Mouse (Mus musculus): ENCODE data around the gene Gab2. TPM values are rescaled to one million over a fixed set of nuclear protein-coding genes. Genes with fewer than 3 reads are reported as not detected.

Gab2 gene
- polyA plus RNA-seq, 1 experiment from 2014 or later, result 7.6 TPM

DNA sequence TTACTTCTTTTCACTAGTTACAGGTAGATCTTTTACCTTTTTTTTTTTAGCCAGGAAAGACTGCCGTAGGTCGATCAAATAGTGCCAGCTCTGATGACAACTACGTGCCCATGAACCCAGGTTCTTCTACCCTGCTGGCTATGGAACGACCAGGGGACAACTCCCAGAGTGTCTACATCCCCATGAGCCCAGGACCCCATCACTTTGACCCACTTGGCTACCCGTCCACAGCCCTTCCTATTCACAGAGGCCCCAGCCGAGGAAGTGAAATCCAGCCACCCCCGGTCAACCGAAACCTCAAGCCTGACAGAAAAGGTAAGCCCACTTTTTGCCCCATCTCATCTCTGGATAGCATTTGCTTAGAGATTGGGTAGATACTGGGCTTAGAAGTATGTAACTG is 219.9 kb downstream of the Gab2 start:
- Histone ChIP-seq H3K9me3 (ENCODE audit: control insufficient read depth, low read length) (no peaks in the 10 kb centered on the region), H3K4me1 (ENCODE audit: control insufficient read depth, insufficient read depth, low read length) (no peaks in the 10 kb centered on the region), H3K9ac (ENCODE audit: low read depth, low read length) (no peak overlapping the region), H3K4me2 (ENCODE audit: low read depth, low read length) (no peak overlapping the region), H3K36me3 (ENCODE audit: control insufficient read depth, insufficient read depth, low read length) (peaks cover 9% of the 10 kb centered on the region; the same call in 1 of the 2 replicates), H3K27ac (replicated peaks; ENCODE audit: low read depth, low read length) (no peak overlapping the region), H3K27me3 (replicated peaks; ENCODE audit: control insufficient read depth, insufficient read depth, low read length) (no peaks in the 10 kb centered on the region), H3K4me3 (ENCODE audit: low read depth, low read length) (no peak overlapping the region)
- no peak for DNase-seq (ENCODE audit: low spot score)
- 85% methylated on average over 8 of the region's 8 CpGs for WGBS
- ATAC-seq (ENCODE audit: low read depth), result no peak

DNA sequence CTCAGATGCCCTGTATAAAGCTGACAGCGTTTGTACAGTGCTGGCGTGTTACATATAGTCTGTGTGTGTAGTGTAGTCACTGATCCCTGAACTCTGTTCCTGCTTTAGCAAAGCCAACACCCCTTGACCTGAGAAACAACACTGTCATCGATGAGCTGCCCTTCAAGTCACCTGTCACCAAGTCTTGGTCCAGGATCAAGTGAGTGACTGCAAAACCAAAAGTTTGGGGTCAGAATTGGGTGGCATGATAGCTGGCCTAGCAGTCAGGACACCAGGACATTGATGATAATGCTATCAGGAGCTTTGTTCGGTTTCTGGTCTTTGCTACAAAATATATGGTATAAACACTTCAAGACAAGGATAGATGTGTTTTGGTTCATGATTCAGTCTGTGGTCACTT is 220.9 kb downstream of the Gab2 start:
- 86% methylated on average over 4 of the region's 4 CpGs for WGBS
- Histone ChIP-seq H3K9ac (ENCODE audit: low read depth, low read length) (no peak overlapping the region), H3K9me3 (ENCODE audit: control insufficient read depth, low read length) (no peaks in the 10 kb centered on the region), H3K4me2 (ENCODE audit: low read depth, low read length) (no peak overlapping the region), H3K4me1 (ENCODE audit: control insufficient read depth, insufficient read depth, low read length) (no peaks in the 10 kb centered on the region), H3K27me3 (replicated peaks; ENCODE audit: control insufficient read depth, insufficient read depth, low read length) (no peaks in the 10 kb centered on the region), H3K27ac (replicated peaks; ENCODE audit: low read depth, low read length) (no peak overlapping the region), H3K36me3 (ENCODE audit: control insufficient read depth, insufficient read depth, low read length) (peaks cover 16% of the 10 kb centered on the region; the same call in 1 of the 2 replicates), H3K4me3 (ENCODE audit: low read depth, low read length) (no peak overlapping the region)
- no peak for DNase-seq (ENCODE audit: low spot score)
- ATAC-seq (ENCODE audit: low read depth), result no peak

DNA sequence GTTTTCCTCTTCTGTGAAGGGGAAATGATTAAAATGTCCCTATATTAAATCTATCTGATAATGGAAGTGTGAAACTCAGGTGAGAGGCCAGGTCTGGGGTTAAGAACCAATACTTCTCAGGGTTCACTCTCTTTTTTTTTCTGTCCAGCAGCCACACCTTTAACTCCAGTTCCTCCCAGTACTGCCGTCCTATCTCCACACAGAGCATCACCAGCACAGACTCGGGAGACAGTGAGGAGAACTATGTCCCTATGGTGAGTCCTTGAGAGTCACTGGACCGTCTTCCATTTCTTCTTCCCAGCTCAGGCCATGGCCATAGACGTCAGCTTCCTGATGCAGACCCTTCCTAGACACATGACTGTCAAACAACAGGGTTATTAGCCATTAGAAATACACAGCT is 221.5 kb downstream of the Gab2 start:
- Histone ChIP-seq H3K36me3 (ENCODE audit: control insufficient read depth, insufficient read depth, low read length) (peaks cover 21% of the 10 kb centered on the region; the same call in 1 of the 2 replicates), H3K4me3 (ENCODE audit: low read depth, low read length) (no peak overlapping the region), H3K4me1 (ENCODE audit: control insufficient read depth, insufficient read depth, low read length) (no peaks in the 10 kb centered on the region), H3K9ac (ENCODE audit: low read depth, low read length) (no peak overlapping the region), H3K9me3 (ENCODE audit: control insufficient read depth, low read length) (no peaks in the 10 kb centered on the region), H3K4me2 (ENCODE audit: low read depth, low read length) (no peak overlapping the region), H3K27ac (replicated peaks; ENCODE audit: low read depth, low read length) (no peak overlapping the region), H3K27me3 (replicated peaks; ENCODE audit: control insufficient read depth, insufficient read depth, low read length) (no peaks in the 10 kb centered on the region)
- DNase-seq (ENCODE audit: low spot score) (no peak), ATAC-seq (ENCODE audit: low read depth) (no peak)
- 84% methylated on average over 4 of the region's 4 CpGs for WGBS

DNA sequence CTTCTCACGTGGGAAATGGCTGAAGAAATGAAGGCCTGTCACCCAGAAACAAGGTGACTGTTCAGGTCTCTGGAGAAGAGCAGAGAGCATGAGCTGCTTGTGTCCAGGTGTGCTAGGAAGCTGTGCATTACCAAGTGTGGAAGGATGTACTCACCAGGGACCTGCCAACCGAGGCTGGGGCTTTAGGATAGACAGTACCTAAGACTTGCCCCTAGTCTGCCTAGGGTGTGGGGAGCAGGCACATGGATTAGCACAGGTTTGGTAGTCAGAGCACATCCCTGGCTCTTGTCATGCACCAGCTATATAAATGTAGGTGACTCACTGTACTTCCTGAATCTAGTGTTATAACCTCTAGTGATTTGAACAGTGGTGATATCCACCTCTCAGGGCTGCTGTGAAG is 222.2 kb downstream of the Gab2 start:
- DNase-seq (ENCODE audit: low spot score), result no peak
- no peaks in the 10 kb centered on the region for H3K4me1 ChIP-seq (ENCODE audit: control insufficient read depth, insufficient read depth, low read length)
- no peak overlapping the region for H3K4me2 ChIP-seq (ENCODE audit: low read depth, low read length)
- WGBS, result 68% methylated on average over 2 of the region's 2 CpGs
- ATAC-seq (ENCODE audit: low read depth), result no peak
- H3K9me3 ChIP-seq (ENCODE audit: control insufficient read depth, low read length), result no peaks in the 10 kb centered on the region
- H3K9ac ChIP-seq (ENCODE audit: low read depth, low read length), result no peak overlapping the region
- peaks cover 27% of the 10 kb centered on the region for H3K36me3 ChIP-seq (ENCODE audit: control insufficient read depth, insufficient read depth, low read length)
- no peak overlapping the region for H3K27ac ChIP-seq (replicated peaks; ENCODE audit: low read depth, low read length)
- H3K27me3 ChIP-seq (replicated peaks; ENCODE audit: control insufficient read depth, insufficient read depth, low read length), result no peaks in the 10 kb centered on the region
- H3K4me3 ChIP-seq (ENCODE audit: low read depth, low read length), result no peak overlapping the region

DNA sequence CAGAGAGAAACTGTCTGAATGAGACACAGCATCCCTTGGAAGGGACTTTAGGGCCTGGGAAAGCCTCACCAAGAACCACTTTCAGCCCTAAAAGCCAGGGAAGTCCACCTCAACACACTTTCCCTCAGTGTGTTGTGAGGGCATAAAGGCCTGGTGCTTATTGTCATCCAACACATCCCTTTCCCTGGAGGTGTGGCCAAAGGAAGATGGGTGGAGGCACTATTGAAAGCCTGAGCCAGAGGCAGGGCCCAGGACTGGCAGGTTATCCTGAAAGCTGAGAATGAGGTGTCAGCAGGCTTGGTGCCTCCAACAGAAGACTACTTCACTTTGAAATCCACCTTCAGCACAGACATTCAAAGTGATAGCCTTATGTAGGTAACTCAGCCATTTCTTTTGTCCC is 223.1 kb downstream of the Gab2 start:
- H3K27ac ChIP-seq (replicated peaks; ENCODE audit: low read depth, low read length), result no peak overlapping the region
- no peak for DNase-seq (ENCODE audit: low spot score)
- no peak overlapping the region for H3K4me2 ChIP-seq (ENCODE audit: low read depth, low read length)
- H3K9ac ChIP-seq (ENCODE audit: low read depth, low read length), result no peak overlapping the region
- H3K4me1 ChIP-seq (ENCODE audit: control insufficient read depth, insufficient read depth, low read length), result no peaks in the 10 kb centered on the region
- ATAC-seq (ENCODE audit: low read depth), result no peak
- H3K36me3 ChIP-seq (ENCODE audit: control insufficient read depth, insufficient read depth, low read length), result peaks cover 35% of the 10 kb centered on the region
- no peak overlapping the region for H3K4me3 ChIP-seq (ENCODE audit: low read depth, low read length)
- H3K27me3 ChIP-seq (replicated peaks; ENCODE audit: control insufficient read depth, insufficient read depth, low read length), result no peaks in the 10 kb centered on the region
- H3K9me3 ChIP-seq (ENCODE audit: control insufficient read depth, low read length), result no peaks in the 10 kb centered on the region

DNA sequence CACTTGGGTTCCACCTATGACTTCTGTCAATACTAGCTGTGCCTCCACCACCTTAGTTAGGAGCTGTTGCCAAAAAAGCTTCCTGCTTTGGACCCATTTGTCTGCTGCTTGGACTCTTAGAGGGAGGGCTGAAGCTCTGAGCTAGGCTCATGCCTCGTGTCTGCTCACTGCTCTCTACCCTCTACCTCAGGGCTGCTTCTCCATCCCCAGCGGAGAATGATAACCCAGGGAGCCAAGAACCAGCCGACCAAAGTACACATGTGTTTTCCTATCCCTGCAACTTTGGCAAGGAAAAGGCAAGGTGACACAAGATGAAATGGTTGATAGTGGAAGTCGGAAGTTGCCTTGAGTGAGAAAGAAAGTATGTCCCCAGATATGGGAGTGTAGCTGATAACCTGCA is 223.8 kb downstream of the Gab2 start:
- 95% methylated on average over 4 of the region's 4 CpGs for WGBS
- Histone ChIP-seq H3K36me3 (ENCODE audit: control insufficient read depth, insufficient read depth, low read length) (peaks cover 39% of the 10 kb centered on the region), H3K4me2 (ENCODE audit: low read depth, low read length) (no peak overlapping the region), H3K27me3 (replicated peaks; ENCODE audit: control insufficient read depth, insufficient read depth, low read length) (no peaks in the 10 kb centered on the region), H3K4me3 (ENCODE audit: low read depth, low read length) (no peak overlapping the region), H3K9me3 (ENCODE audit: control insufficient read depth, low read length) (no peaks in the 10 kb centered on the region), H3K27ac (replicated peaks; ENCODE audit: low read depth, low read length) (no peak overlapping the region), H3K4me1 (ENCODE audit: control insufficient read depth, insufficient read depth, low read length) (no peaks in the 10 kb centered on the region), H3K9ac (ENCODE audit: low read depth, low read length) (no peak overlapping the region)
- ATAC-seq (ENCODE audit: low read depth) (no peak), DNase-seq (ENCODE audit: low spot score) (no peak)

DNA sequence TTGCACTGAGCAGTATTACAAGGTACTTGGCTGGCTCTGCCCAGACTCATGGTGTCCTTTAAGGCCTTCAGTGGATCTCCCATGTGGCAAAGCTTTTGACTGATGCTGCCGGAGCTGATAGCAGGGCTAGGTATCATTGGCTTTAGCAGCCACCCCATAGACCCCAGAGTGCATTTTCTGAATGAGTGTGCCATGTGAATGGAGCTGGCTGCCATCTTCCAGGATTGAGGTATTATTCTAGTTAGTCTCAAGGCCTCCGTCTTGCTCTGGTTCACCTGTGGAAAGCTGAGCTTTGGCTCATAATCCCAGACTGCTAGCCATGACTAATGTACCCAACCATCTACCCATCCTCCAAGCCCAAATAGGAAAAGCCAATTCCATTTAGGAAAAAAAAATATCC is 225.4 kb downstream of the Gab2 start:
- no peaks in the 10 kb centered on the region for H3K4me1 ChIP-seq (ENCODE audit: control insufficient read depth, insufficient read depth, low read length)
- H3K27ac ChIP-seq (replicated peaks; ENCODE audit: low read depth, low read length), result no peak overlapping the region
- no peak overlapping the region for H3K9ac ChIP-seq (ENCODE audit: low read depth, low read length)
- no peak for DNase-seq (ENCODE audit: low spot score)
- H3K4me2 ChIP-seq (ENCODE audit: low read depth, low read length), result no peak overlapping the region
- H3K27me3 ChIP-seq (replicated peaks; ENCODE audit: control insufficient read depth, insufficient read depth, low read length), result no peaks in the 10 kb centered on the region
- H3K36me3 ChIP-seq (ENCODE audit: control insufficient read depth, insufficient read depth, low read length), result peaks cover 46% of the 10 kb centered on the region
- WGBS, result 92% methylated on average over 2 of the region's 2 CpGs
- H3K9me3 ChIP-seq (ENCODE audit: control insufficient read depth, low read length), result no peaks in the 10 kb centered on the region
- H3K4me3 ChIP-seq (ENCODE audit: low read depth, low read length), result no peak overlapping the region
- no peak for ATAC-seq (ENCODE audit: low read depth)

DNA sequence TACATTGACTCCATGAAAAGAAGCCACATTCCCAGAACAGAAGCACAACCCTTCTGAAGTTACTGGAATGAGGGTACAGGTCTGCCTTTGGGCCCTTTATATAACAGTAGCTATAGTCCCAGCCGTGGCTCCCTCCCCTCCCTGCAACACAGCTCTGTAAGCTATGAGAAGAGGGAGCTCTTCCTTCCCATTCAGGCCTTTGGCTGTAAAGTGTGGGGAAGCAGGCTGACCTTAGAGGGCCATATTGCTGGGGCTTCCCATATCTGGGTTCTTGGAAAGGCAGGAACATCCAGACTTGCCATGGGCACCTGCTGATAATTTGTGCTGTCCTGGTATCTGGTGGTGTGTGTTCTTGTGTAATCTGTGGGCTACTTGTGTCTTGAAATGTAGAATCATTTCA is 226.2 kb downstream of the Gab2 start:
- Histone ChIP-seq H3K4me3 (ENCODE audit: low read depth, low read length) (no peak overlapping the region), H3K9ac (ENCODE audit: low read depth, low read length) (no peak overlapping the region), H3K4me1 (ENCODE audit: control insufficient read depth, insufficient read depth, low read length) (no peaks in the 10 kb centered on the region), H3K27me3 (replicated peaks; ENCODE audit: control insufficient read depth, insufficient read depth, low read length) (no peaks in the 10 kb centered on the region), H3K36me3 (ENCODE audit: control insufficient read depth, insufficient read depth, low read length) (peaks cover 49% of the 10 kb centered on the region), H3K27ac (replicated peaks; ENCODE audit: low read depth, low read length) (no peak overlapping the region), H3K4me2 (ENCODE audit: low read depth, low read length) (no peak overlapping the region), H3K9me3 (ENCODE audit: control insufficient read depth, low read length) (no peaks in the 10 kb centered on the region)
- 85% methylated on average over 1 of the region's 1 CpGs for WGBS
- no peak for ATAC-seq (ENCODE audit: low read depth)
- DNase-seq (ENCODE audit: low spot score), result no peak

DNA sequence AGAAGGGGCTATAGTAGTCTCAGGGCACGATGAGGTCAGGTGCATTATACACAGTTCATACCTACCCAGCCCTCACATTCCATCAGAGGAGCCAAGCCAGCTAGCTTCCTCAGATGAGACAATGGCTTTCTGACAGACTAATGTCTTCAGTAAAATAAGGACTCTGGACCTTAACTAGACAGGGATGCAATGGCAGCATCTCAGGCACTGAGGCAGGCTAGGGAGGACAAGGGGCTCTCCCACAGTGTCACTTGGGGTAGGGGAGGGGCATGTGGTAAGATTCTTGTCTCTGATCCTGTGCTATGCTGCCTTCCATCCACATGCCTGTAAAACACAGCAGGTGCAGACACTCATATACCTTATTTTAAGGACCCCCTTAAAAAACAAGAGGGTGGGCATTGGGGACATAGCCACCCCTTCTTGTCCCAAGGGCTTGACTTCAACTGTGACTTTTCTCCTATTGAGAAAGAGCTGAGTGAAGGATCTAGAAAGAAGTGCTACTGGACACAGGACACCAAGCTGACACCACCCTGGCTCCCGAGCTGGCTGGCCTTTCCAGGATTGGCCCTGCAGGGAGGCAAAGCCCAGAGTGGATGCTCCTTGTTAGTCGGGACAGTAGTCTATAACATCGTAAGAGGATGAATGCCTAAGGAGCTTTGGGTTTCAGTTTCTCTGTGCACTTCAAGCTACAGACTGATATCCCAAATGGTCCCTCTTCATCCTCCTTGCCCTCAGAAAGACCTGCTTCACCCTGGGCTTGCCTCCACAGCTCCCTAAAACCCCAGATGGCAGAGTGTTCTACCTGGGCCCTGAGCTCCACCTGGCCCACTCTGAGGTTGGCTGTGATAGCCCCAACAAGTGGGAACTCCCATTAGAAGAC is 228.3 kb downstream of the Gab2 start:
- H3K27ac ChIP-seq (replicated peaks; ENCODE audit: low read depth, low read length), result no peak overlapping the region
- DNase-seq (ENCODE audit: low spot score) (no peak), ATAC-seq (ENCODE audit: low read depth) (no peak)
- no peaks in the 10 kb centered on the region for H3K27me3 ChIP-seq (replicated peaks; ENCODE audit: control insufficient read depth, insufficient read depth, low read length)
- no peak overlapping the region for H3K9ac ChIP-seq (ENCODE audit: low read depth, low read length)
- H3K4me3 ChIP-seq (ENCODE audit: low read depth, low read length), result no peak overlapping the region
- H3K4me2 ChIP-seq (ENCODE audit: low read depth, low read length), result no peak overlapping the region
- H3K9me3 ChIP-seq (ENCODE audit: control insufficient read depth, low read length), result no peaks in the 10 kb centered on the region
- H3K36me3 ChIP-seq (ENCODE audit: control insufficient read depth, insufficient read depth, low read length), result peaks cover 48% of the 10 kb centered on the region
- no peaks in the 10 kb centered on the region for H3K4me1 ChIP-seq (ENCODE audit: control insufficient read depth, insufficient read depth, low read length)
- 90% methylated on average over 4 of the region's 4 CpGs for WGBS

Measured in embryonic facial prominence, embryonic 14.5 days (tissue).